Mouse (Mus musculus) testis, postnatal 14 days (tissue): ENCODE data around the gene Alpk3.

Experiments
- DNase-seq: peaks from one replicate; pipeline ENCODE4 v3.0.0; 2021; ENCODE audit warnings: low spot score

Gene Alpk3

DNA sequence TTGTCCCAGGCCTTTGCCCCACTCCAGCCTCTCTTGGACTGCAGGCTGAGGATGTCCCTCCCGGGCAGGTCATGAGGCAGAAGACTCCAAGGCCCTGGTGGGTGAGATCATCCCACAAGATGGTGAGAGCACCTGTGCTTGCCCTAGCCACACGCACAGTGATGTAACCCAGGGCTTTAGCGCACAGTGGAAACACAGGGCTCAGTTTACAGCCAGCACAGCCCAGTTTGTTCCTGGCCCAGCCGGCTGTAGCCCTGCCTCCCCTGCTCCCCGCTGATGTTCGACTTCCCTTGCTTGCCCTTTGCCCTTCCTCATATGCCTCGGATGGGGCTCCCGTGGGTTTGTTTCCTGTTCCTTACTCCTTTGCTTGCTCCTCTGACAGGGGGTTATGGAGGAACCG, 17.1 kb downstream of the Alpk3 start:
- no peak for DNase-seq

GRCm38 (mm10) chr7:81075299-81075698, 17.9 kb downstream of the Alpk3 start:
- DNase-seq = no peak

DNA sequence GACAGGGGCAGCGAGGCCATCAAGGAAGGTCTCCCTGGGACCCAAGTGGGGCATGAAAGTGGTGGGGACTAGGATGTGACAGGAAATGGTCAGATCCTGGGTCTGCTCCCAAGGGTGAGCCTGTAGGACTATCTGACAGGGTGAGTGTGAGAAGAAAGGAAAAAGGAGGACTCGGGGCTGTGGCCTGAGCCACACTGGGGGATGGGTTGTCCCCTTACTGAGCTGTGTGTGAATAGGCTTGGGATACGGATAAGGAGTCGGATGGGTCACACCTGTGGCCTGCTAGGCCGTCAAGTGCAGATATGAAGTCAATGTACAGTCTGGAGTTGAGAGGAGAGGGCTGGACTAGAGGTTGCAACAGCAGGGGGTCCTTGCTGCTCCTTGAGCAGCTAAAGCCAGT, 18.3 kb downstream of the Alpk3 start:
- no peak for DNase-seq

DNA sequence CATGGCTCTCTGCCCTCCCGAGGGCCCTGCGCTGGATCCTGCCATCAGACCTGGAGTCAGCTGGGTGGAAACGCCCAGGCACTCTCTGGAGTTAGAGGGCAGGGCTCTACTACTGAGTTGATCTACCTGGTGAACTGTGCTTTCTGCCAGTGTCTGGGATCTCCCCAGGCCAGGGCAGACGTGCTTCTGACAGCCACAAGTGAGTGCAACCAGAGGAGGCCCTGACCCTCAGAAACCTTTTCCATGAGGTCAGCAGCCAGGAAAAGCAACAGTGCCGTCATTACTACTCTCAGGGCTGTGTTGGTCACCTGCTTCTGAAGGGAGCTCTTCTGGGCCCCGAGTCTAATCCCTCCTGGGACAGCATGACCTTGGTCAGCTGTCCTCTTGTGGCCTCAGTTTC, 19.6 kb downstream of the Alpk3 start:
- DNase-seq = no peak

- no peak for DNase-seq
These were observed 21.3 kb downstream of the Alpk3 start for GRCm38 (mm10) chr7:81078740-81079139.

- DNase-seq = no peak
These were observed 36.1 kb downstream of the Alpk3 start for GRCm38 (mm10) chr7:81093420-81093965.

GRCm38 (mm10) chr7:81094104-81094757, 36.8 kb downstream of the Alpk3 start:
- no peak for DNase-seq

GRCm38 (mm10) chr7:81100341-81100740, 42.9 kb downstream of the Alpk3 start:
- no peak for DNase-seq

GRCm38 (mm10) chr7:81102854-81103253, 45.5 kb downstream of the Alpk3 start:
- DNase-seq = no peak

- DNase-seq = no peak
These were observed 48.1 kb downstream of the Alpk3 start for GRCm38 (mm10) chr7:81105525-81105924.

GRCm38 (mm10) chr7:81108226-81108625, 50.8 kb downstream of the Alpk3 start:
- no peak for DNase-seq

- DNase-seq = peak; percentile 76
These were observed 52.6 kb downstream of the Alpk3 start for GRCm38 (mm10) chr7:81109717-81110651.

GRCm38 (mm10) chr7:81110791-81111190, 53.4 kb downstream of the Alpk3 start:
- DNase-seq = no peak

DNA sequence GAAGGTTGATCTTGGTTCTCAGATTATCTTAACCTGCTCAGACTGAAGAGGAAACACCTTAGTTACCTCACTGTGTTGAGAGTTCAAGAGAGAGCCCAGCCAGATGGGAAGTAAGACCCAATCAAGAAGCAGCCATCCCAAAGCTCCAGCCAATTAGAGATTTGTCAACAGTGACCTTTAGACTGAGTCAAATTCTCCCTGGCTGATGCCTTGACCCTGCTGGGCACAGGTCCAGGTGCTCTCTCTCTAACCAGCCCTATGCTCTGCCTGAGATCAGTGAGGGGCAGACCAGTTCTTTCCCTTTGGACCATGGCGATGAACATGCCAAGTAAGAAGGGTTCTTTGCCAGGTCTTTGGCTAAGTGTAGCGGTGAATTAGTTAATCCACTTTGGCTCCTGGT, 54.3 kb downstream of the Alpk3 start:
- DNase-seq = no peak

GRCm38 (mm10) chr7:81112686-81113360, 55.4 kb downstream of the Alpk3 start:
- DNase-seq = no peak

- no peak for DNase-seq
These were observed 57.2 kb downstream of the Alpk3 start, which contains the start of gene Slc28a1 for GRCm38 (mm10) chr7:81114555-81114954. TSS of gene Slc28a1 (plus strand) at chr7:81114799.

DNA sequence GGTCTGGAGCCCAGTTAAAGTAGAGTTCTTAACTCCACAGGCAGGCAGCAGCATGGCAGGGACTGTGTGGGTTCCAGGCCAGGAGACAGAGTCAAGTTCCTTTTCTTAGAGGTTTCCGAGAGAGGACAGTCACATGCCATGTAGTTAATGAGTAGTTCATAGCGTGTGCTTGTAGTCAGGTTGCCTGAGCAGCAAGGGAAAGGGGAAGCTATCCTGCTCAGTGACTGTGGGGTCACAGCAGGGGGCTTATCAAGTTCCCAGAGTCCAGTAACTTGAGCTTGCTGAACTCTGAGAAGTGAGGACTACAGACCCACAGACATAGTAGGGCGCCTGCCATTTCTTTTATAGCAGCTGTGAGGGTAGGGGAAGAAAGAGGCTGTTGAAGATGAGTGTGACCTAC, 63.7 kb downstream of the Alpk3 start:
- DNase-seq = no peak

- no peak for DNase-seq
These were observed 65.4 kb downstream of the Alpk3 start for GRCm38 (mm10) chr7:81122808-81123207.

- no peak for DNase-seq
These were observed 66.2 kb downstream of the Alpk3 start for GRCm38 (mm10) chr7:81123553-81123952.

DNA sequence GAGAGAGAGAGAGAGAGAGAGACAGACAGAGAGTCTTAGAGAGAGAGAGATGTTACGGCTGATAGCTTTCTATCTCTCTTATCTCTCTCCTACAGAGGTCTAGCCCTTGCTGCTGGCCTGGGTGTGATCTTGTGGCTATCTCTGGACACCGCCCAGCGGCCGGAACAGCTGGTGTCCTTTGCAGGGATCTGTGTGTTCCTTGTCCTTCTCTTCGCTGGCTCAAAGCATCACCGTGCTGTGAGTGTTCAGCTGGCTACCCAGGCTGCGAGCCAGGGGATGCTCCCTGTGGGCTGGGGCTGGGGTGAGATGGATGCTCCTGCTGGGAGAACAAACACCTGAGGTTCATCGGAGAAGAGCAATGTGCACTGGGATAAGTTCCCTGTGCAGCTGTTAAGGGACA, 67.4 kb downstream of the Alpk3 start:
- DNase-seq = peak; percentile 53

GRCm38 (mm10) chr7:81125215-81126175, 68.1 kb downstream of the Alpk3 start:
- no peak for DNase-seq
